Mouse (Mus musculus) E14TG2a.4 (cell line): ENCODE data around the gene Msh6.
"Not testable (repeated sequence)": the region's sequence is repeated elsewhere in the genome, so short reads cannot be mapped to it uniquely, and the experiment has no call there.

Experiments
- CTCF ChIP-seq: conservative IDR thresholded peaks from 2 replicates; pipeline ENCODE4 v1.5.1; 2014; ENCODE audit warnings: low read length
- NANOG ChIP-seq: IDR thresholded peaks from 2 replicates; pipeline ENCODE4 v1.6.1; 2014; ENCODE audit warnings: borderline replicate concordance, low read length, mixed read lengths
- POU5F1 ChIP-seq: IDR thresholded peaks from 2 replicates; pipeline ENCODE4 v1.6.1; 2014; ENCODE audit warnings: low read length, borderline replicate concordance

DNA sequence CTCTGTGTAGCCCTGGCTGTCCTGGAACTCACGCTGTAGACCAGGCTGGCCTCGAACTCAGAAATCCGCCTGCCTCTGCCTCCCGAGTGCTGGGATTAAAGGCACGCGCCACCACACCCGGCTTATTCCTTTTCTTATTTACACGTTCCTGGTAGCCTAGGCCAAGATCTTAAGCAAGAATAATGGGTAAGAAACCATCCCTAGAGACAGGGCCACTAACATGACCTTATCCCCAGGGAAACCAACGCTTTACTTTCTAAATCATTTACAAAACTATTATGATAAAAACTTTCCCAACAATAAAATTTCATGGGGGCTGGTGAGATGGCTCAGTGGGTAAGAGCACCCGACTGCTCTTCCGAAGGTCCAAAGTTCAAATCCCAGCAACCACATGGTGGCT lies 15.5 kb upstream of the Msh6 start:
- not testable (repeated sequence) for TF ChIP-seq NANOG, CTCF, POU5F1
